Mouse (Mus musculus): Measurements from ENCODE around the gene 1700025G04Rik. TPM values are rescaled to one million over a fixed set of nuclear protein-coding genes. Genes with fewer than 3 reads are reported as not detected.
"Not testable (repeated sequence)": the region's sequence is repeated elsewhere in the genome, so short reads cannot be mapped to it uniquely, and the experiment has no call there.

1700025G04Rik gene
- total RNA-seq, 2 experiments from 2014 or later, result 75.9 to 85.4 TPM

DNA sequence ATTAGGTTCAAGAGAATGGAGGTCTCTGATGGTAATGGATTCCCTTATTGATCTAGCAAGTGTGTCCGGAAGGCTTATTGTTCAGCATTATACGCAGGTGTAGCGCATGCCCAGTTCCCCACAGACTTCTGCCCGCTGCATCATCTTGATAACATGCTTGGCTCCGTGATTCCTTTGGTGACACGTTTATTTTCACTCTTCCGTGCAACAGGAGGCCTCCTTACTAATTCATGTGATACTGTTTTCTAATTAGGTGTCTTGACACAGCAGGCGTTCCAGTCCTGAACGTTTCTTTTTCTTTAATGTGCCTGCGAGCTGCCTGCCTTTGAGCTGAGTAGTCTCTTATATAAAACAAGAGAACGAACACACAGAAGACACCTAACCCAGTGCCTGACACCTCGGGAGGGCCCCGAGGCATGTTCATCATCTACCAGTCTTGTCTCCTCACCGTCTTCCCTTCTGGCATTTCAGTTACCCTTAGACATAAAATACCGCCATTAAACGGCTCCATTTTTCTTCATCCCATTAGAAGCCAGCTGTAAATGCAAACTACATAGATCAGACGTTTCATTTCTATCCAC lies 244.6 kb downstream of the 1700025G04Rik start:
- intact Hi-C loops (cut with DNase I), result loop anchor here (5.0 kb wide), 1 partner anchor 442 kb away; no protein-coding TSS in a partner anchor
- DNase-seq (ENCODE audit: low spot score in 2 of 2), result no peak

GRCm38 (mm10) chr1:151840345-151840744 lies 249.6 kb downstream of the 1700025G04Rik start:
- intact Hi-C loops (cut with DNase I); DNase-seq (ENCODE audit: low spot score in 2 of 2): not testable (repeated sequence)

GRCm38 (mm10) chr1:151835261-151835660 lies 254.7 kb downstream of the 1700025G04Rik start:
- no peak for DNase-seq (ENCODE audit: low spot score in 2 of 2)
- intact Hi-C loops (cut with DNase I), result no loop called here

DNA sequence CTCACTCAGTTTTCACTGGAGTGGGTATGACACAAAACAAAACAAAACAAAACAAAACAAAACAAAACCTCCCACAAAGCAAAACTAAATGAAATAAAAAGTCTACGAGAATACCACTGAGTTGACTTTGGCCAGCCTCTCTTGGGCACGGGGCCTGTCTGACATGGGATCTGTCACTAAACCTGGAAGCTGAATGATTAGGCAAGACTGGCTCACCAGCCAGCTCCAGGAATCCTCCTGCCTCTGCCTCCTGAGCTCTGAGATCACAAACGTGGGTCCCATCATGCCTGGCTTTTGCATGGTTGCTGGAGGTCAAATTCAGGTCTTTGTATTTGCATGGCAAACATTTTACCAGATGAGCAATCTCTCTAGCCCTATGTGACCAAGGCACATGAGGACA lies 258.1 kb downstream of the 1700025G04Rik start:
- DNase-seq (ENCODE audit: low spot score in 2 of 2), result no peak
- intact Hi-C loops (cut with DNase I), result no loop called here

DNA sequence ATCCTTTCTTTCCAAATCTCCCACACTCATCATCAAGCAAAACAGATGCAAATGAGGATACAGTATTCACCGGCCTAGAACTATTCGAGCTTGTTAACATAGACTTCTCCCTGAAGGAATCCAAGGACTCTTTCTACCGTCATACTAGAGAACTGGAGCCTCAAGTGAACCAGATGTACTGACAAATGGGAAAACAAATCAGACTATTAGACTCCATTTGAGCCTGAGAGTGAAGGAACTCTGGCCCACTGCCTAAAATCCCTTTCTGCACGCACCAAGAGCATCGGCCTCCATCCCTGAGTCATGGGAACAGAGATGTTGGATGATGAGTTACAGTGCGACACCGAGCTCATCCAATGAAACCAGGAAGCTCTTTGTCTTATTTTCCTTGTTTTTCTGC lies 264.9 kb downstream of the 1700025G04Rik start:
- intact Hi-C loops (cut with DNase I), result no loop called here
- peak in 1 of 2 experiments; percentile 67 for DNase-seq (ENCODE audit: low spot score in 2 of 2)

GRCm38 (mm10) chr1:151820457-151820856 lies 269.5 kb downstream of the 1700025G04Rik start:
- peak; percentile 66 to 83 for DNase-seq (ENCODE audit: low spot score in 2 of 2)
- intact Hi-C loops (cut with DNase I), result loop anchor here (1.0 to 5.0 kb wide), 3 partner anchors 272 to 702 kb away; partner anchors contain the start of gene 1700025G04Rik

DNA sequence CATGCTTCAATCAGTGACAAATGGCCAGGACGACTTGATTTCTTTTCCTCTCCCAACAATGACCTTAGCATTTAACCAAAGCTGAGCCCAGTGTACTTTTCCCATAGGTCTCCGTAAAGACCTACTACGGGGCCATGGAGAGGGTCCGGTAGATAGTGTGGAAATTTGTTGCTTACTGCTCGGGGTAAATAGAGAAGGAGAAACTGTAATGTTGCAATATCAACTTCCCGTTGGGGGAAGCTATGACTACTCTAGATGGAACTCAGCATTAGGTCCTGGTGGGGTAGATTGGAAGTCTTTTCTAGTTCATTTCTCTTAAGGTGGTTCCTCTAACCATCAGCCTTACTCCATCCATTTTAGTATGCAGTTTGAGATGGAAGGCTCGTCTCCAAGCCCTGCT lies 270.7 kb downstream of the 1700025G04Rik start:
- intact Hi-C loops (cut with DNase I), result no loop called here
- DNase-seq (ENCODE audit: low spot score in 2 of 2), result no peak

DNA sequence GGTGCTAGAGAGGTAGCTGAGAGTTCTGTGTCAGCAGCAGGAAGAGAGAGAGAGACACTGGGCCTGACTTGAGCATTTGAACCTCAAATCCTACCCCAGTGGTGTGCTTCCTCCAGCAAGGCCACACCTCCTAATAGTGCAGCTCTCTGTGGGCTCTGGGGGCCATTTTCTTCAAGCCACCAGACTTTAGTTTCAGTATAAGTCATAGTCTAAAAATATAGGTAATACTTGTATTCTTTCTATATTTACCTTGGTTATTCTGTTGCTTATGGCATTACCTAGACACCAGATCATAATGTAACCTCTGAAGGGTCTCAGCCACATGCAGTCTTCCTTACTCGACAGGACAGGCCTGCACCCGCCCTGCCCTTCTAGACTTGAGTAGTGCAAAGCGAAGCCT lies 273.9 kb downstream of the 1700025G04Rik start:
- intact Hi-C loops (cut with DNase I), result no loop called here
- DNase-seq (ENCODE audit: low spot score in 2 of 2), result no peak

DNA sequence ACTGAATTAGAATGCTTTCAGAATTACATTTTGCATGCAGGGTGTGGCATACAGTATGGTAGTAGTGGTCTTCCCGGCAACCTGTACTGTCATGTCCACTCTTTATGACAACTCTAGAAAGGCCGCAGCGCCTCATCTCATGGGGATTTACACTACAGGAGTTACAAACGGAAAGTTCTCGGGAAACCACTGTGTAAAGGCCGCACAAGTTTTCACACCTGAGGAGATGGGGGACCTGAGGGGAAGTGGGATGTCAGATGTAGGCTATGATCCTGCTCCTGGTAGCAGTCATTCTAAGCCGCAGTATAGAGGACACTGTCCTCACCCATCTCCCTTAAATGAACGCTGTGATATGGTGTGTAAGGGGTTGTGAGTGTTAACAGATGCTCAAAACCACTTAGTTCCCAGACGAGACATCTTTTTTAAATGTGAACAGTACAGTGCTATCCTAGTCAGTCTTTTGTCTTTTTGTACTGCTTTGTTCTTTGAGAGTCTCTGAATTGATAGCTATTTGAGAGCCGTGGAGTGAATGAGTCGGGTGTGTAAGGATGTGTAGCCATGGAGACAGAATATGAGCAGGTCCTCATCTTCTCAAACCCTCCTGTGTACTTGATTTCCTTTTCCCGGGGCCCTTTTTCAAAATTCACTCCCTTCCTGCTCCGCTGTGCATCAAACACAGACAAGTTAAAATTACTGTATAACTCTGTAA lies 277.8 kb downstream of the 1700025G04Rik start:
- intact Hi-C loops (cut with DNase I), result no loop called here
- DNase-seq (ENCODE audit: low spot score in 2 of 2), result no peak

- intact Hi-C loops (cut with DNase I), result no loop called here
- no peak for DNase-seq (ENCODE audit: low spot score in 2 of 2)
Observed at GRCm38 (mm10) chr1:151811456-151811855, 278.5 kb downstream of the 1700025G04Rik start.

- DNase-seq (ENCODE audit: low spot score in 2 of 2), result no peak
Observed at GRCm38 (mm10) chr1:151810628-151811421, 279.1 kb downstream of the 1700025G04Rik start.

DNA sequence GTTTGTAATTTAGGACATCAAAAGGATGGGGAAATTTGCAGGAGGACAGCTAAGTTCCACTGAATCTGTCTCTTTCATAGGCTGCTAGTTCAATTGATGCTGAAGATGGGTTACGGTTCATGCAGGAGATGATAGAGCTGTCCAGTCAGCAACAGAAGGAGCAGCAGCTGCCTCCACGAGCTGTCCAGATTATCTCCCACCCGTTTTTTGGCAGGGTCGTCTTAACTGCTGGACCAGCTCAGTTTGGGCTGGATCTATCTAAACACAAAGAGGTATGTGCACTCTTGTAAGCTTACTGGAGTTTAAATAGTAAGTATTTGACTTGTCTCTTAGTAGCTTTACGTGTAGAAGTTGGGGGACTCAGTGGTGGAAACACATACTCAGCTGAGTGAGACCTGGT lies 282.6 kb downstream of the 1700025G04Rik start:
- no peak for DNase-seq (ENCODE audit: low spot score in 2 of 2)
- intact Hi-C loops (cut with DNase I), result no loop called here

More at GRCm38 (mm10) chr1:151810628-151811421, 279.1 kb downstream of the 1700025G04Rik start:
- intact Hi-C loops (cut with DNase I), result no loop called here

DNA sequence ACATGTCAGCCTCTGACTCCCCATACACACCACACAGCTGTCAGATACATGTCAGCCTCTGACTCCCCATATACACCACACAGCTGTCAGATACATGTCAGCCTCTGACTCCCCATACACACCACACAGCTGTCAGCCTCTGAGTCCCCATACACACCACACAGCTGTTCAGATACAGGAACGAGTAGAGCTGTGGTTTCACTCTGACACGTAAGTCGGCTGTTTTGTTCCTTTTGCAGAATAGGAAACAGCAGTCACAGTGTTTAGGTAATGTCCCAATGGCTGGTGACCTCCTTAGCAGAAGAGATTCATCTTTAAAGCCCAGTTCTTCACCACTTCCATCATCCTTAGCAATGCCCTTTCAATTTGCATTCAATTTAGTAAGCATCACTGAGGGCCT lies 287.1 kb downstream of the 1700025G04Rik start:
- intact Hi-C loops (cut with DNase I); DNase-seq (ENCODE audit: low spot score in 2 of 2): not testable (repeated sequence)
